Mouse (Mus musculus): ENCODE data around the gene Fam198b.

Gene Fam198b

DNA sequence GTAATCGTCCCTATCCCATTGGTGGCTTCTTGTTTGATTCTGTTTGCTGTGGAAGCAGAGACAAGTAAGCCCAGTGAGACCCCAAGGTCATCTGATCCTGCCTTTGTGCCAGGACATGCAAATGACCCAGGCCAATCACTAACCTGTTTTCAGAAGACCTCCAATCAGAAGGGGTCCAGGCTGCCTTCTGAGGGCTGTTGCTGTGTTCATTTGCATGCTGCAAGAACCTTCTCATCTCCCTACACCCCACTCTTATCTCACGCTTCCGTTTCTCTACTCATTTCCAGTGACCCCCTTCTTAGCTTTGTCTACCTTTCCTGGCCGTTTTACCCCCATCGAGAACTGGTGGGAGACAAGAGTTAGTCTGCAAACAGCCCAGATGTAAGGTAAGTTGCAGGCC lies at the start of gene Fam198b:
Gene Fam198b, plus strand, starts transcription at position 229 of the 400 bp plus-strand sequence.
- in situ Hi-C loops (cut with MboI, MseI) = loop anchor here in 1 of 2 experiments (25.0 kb wide), 1 partner anchor 928 kb away; the partner anchor contains the start of gene Gria2

DNA sequence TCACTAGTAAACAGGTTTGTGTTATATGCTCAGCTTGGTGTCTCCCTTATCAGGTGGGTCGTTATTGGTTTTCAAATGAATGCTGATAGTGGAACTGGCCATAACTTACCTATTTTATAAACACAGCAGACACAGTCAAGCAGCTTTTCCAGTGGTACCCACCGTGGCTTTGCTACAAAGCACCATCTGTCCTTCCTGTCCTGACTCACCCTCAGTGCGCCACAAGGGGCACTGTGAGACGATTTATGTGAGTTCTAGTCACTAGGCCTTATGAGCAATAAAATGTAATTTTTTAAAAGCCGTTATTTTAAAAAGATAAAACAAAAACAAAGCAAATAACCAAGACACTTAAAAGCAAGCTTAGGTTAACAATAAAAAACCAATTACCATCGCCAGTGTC lies 45.6 kb upstream of the Fam198b start:
- in situ Hi-C loops (cut with MboI, MseI) = no loop called here

DNA sequence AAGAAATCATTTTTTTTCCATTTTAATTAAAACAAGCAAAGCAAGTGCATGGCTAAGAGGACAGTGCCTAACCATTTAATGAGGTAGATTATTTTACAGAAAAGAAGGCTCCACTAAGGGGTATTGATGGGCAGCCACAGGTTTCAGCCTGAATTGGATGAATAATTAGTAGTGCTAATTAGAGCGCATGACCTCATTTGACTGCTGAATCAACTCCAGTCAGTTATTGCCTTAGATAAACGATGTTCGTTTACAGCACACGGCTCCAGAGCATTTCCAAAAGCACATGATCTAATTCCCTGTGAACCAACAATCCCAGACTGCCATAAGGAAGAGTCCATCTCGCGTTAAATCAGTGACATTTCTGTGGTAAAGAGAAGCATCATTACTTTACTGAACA lies 42.9 kb upstream of the Fam198b start:
- in situ Hi-C loops (cut with MboI, MseI) = no loop called here

DNA sequence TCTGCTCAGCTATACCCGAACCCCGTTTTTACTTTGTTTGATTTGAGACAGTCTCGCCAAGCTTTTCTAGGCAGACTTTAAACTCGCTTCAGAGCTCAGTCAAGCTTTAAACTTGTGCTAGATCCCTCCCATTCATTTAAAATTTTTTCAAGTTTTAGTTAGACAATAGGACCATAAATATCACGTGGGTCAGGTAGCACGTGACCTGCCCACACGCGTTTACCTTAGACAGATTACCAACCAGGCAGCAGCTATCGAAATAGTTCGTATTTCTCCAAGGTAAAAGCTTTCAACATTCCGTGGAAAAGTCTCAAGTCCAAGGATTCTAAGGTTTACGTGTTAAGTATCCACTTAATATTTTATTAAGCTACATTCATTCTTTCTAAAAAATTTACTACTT lies 42.2 kb upstream of the Fam198b start:
- in situ Hi-C loops (cut with MboI, MseI) = no loop called here

DNA sequence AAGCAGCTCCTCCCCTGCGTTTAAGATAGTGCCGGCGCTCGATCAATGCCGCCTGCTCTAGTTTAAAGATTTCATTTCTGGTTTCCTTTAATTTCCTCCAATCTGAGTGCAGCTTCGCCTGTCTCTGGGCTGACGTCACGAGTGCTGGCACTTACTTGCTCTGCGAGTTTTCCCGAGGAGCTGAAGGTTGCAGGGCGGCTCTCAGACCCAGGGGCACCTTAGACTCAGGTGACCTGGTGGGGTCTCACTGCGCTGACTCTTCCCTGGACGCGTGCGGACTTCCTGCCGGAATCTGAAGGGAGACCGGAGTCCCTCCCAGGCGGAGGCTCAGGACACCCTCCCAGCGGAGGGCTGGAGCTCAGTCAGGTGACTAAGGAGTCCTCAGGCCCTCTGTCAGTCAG lies 41.7 kb upstream of the Fam198b start:
- in situ Hi-C loops (cut with MboI, MseI) = no loop called here

DNA sequence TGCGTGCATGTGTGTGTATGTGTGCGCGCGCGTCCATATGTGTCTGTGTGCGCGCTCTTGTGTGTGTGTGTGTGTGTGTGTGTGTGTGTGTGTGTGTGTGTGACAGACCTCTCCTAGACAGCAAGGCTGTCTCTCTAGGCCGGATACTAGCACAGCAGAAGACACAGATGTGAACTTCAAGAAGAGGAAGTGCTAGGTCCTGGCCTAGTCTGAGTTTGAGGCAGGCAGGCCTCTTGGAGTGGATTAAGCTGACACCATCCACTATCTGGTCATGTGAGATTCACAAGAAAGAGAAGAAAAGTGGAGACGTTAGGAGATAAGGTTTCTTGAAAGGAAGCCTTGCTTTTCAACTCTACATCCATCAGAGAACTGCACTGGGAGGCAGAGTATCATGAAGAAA lies 40.3 kb upstream of the Fam198b start:
- in situ Hi-C loops (cut with MboI, MseI) = no loop called here

DNA sequence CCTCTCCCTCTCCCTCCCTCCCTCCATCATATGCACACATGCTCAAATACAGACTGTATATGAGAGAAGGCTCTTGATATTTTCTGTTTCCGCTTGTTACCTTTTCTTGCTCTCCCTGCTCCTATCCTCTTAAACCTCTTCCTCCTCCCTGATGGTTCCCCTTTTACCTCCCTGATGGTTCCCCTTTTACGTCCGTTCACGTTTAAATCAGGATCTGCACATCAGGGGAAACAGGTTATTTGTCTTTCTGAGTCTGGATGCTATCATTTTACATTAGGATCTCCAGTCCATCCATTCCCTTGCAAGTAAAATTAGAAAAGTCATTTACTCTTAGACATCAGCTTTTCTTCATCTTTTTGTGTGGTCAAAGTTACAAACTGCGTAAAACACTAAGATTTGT lies 37.7 kb upstream of the Fam198b start:
- in situ Hi-C loops (cut with MboI, MseI) = no loop called here

DNA sequence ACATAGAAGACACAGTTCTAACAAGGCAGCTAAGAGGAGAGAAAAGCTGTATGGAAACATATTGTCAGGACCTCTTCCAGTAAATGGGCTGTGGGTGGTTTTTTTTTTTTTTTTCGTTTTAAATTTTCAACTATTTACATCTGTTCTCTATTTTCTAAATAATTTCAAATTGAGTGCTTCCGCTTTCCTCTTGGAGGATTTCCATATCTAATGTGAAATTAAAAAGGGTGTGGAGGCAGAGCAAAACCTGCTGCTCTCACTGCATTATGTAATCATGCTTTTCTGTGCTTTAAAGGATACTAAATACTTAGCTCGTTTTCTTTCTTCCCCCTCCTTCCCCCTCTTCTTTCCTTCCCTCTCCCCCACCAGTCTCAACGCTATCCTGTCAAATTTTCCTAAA lies 35.5 kb upstream of the Fam198b start:
- in situ Hi-C loops (cut with MboI, MseI) = no loop called here

DNA sequence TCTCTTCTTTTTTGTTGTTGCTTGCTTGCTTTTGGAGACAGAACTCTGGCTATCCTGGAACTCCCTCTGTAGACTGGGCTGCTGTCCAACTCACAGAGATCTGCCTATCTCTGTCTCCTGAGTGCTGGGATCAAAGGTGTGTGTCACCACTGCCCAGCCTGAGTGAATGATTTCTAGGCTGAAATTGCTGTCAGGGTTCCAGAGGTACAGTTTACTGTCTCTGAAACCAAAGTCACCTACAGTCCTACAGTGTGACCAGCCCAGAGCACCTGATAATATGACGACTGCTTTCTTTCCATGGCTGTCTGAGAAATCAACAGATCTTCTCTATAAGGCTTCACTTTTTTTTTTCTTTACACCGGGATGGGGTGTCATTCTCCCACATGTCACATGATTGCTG lies 34.7 kb upstream of the Fam198b start:
- in situ Hi-C loops (cut with MboI, MseI) = loop anchor here (10.0 to 25.0 kb wide), 2 partner anchors 213 to 955 kb away; partner anchors contain the start of gene Gria2 (in 1 of the 2)

DNA sequence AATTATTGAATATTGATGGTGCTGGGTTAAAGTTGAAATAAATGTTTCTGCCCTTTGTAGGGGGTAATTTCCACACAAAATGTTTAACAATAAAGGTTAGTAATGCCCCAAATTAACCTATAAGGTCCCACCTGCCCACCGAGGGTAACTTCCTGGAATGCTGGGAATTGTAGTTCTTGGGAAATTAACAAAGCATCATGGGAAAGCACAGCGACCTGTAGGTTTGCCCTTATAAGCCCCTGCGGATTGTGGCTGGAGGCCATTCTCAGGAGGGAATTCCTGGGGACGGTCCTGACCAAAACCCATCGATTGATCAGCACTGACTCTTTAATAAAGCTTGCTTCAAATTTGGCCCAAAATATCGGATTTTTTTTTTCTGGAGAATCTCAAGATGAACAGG lies 33.7 kb upstream of the Fam198b start:
- in situ Hi-C loops (cut with MboI, MseI) = loop anchor here (10.0 to 25.0 kb wide), 2 partner anchors 212 to 954 kb away; partner anchors contain the start of gene Gria2 (in 1 of the 2)

DNA sequence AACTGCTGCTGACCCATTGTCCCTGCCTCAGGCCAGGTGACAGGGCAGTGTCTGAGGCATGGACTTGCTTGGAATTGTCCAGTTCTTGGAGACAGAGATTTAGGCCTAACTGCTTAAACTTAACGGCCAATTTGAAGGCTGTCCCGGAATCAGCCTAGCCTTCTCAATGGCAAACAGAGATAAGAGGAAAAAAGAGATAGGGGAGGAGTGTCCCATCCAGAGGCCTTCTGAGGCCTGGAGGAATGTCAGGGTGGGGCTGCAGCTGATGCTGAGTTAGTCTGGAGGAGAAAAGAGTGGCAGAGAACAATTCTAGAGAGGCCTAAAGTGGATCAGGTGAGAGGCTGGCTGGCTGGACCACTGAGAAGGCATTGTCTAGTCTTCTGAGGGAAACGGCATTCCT lies 32.2 kb upstream of the Fam198b start:
- in situ Hi-C loops (cut with MboI, MseI) = loop anchor here (10.0 to 25.0 kb wide), 2 partner anchors 210 to 953 kb away; partner anchors contain the start of gene Gria2 (in 1 of the 2)

DNA sequence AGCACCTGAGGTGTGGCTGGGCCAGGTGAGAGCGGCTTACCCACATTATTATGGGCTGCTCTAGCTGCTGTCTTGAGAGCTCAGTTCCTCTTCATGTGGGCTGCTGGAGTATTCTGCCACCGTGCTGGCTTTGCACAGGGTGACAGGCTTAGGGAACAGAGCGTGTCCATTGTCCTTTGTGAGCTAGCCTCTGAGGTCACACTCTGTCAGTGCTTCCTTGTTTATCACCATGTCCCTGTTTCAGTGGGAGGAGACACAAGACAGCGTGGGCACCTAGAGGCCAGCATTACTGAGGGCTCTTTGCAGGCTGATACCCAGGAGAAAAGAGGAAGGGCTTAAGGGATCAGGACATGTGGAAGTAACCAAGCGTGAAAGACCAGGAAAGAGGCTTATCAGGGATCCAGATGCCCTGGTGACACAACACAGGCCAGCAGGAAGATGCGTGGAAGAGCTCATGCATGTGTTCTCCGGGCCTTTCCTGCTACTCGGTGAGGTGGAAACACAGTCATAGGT lies 31.6 kb upstream of the Fam198b start, which contains the start of gene Tmem144:
Gene Tmem144, minus strand, starts transcription at position 120 of the 513 bp plus-strand sequence.
- in situ Hi-C loops (cut with MboI, MseI) = loop anchor here (10.0 to 25.0 kb wide), 2 partner anchors 210 to 952 kb away; partner anchors contain the start of gene Gria2 (in 1 of the 2)

DNA sequence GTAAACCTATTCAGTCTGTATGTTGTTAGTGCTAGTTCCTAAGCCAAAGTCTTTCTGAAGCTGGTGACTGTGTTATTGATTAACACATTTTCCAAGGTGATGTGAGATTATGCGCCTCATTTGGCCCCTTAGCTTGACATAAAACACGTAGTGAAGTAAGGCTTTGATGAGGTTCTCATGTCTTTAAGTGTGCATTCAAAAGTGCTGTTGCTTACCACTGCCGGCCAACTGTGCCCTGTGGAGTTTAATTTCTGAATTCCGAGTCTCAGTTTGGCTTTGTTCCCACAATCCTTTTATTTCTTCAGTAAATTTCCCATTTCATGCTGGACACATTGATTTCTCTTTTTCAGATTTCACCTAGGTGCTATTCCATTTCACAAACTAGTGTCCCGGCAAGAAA lies 26.6 kb upstream of the Fam198b start:
- in situ Hi-C loops (cut with MboI, MseI) = loop anchor here (10.0 to 25.0 kb wide), 2 partner anchors 205 to 947 kb away; partner anchors contain the start of gene Gria2 (in 1 of the 2)

DNA sequence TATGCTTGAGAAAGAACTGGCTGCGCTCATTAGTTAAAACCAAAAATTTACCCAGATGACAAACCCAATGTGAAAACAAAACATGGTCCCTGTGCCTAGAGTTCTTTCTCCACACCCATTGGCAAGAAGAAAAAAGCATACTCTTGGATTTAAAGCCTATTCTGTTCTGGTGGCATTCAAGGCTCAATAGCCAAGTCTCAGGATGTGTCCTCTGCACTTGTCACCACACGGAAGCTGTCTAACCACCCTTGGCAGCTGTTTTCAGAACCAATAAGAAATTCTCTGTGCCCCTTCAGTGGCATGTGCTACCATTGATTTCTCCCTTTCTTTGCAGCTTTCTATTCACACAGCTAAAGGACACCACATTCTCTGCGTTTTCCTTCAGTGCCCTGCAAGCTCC lies 26.1 kb upstream of the Fam198b start:
- in situ Hi-C loops (cut with MboI, MseI) = loop anchor here (10.0 to 25.0 kb wide), 2 partner anchors 204 to 947 kb away; partner anchors contain the start of gene Gria2 (in 1 of the 2)

DNA sequence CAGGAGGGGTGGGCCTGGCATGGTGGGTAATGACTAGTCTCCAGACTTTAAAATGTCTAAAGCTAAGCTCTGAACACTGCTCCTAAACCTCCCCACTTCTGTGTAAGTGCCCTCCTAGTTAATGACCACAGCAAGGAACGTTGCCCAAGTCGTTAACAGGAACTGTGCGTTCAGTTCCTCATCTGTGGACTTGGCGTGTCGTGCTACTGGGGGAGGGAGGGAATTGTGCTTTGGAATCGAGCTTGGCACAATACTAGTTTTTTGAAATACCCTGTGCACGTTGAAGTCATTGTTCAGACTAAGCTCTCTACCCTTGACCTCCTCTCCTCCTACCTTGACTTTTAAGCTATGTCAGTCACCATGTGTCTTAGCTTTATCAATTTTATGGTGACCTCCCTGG lies 19.5 kb upstream of the Fam198b start:
- in situ Hi-C loops (cut with MboI, MseI) = loop anchor here in 1 of 2 experiments (25.0 kb wide), 1 partner anchor 197 kb away; no protein-coding TSS in a partner anchor

DNA sequence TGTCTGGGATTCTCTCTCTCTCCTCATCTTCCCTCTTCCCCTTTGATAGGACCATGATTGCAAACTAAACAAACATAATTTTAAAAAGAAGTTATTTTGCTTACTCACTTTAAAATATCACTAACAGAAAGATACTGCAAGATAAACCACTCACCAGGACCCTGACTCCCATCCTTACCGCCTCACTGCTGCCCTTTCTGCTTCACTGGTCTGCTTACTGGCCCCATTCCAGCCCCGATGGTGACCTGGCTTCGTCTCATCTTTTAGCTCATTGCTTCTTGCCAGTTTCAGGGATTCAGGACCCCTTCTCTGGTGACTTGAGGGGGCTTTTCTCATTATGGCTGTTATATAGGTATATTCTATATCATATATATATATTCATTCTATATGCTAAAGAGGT lies 18.2 kb upstream of the Fam198b start:
- in situ Hi-C loops (cut with MboI, MseI) = loop anchor here in 1 of 2 experiments (25.0 kb wide), 1 partner anchor 196 kb away; no protein-coding TSS in a partner anchor

DNA sequence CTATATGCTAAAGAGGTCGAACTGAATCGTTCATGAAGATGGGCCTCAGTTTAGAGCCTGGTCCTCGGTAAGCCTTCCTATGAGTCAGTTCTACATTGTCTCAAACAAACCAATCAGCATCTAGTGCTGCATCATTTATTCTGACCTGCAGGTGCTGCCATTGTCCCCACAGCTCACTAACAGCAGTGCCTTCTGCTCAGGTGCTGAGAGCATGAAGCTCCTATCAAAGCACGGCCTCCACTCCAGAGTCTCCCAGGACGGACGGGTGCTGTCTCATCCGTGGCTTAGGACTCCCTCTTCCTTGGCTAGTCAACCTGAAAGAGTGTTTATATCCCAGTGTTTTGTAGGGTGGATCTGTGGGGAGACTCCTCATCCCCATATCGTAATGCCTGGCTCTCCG lies 17.8 kb upstream of the Fam198b start:
- in situ Hi-C loops (cut with MboI, MseI) = loop anchor here in 1 of 2 experiments (25.0 kb wide), 1 partner anchor 196 kb away; no protein-coding TSS in a partner anchor

DNA sequence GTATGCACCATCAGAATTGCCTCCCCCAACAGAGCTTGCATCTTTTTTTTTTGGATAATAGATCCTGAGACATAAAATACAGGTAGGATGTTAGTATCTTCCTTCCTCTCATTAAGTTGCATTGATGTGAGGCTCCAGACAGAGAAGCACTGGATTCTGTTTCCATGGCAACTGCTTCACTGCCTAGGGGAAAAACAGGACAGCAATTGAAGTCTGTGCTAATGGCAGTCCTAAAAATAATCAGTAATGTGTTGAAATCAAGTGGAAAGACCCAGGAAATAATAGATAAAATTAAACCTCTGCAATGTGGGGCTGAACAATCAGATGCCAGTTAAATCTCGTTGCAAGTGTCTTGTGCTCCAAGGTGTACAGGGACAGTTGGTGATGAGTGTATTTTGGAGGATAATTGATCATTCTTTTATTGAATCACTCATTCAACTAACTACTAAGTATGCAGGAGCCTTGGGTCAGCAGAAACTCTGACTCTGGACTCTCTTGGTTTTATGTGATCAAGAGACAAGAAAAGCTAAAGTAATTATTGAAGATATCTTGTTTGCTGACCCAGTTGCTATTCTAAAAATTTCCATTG lies 17.1 kb upstream of the Fam198b start:
- in situ Hi-C loops (cut with MboI, MseI) = loop anchor here in 1 of 2 experiments (25.0 kb wide), 1 partner anchor 195 kb away; no protein-coding TSS in a partner anchor

DNA sequence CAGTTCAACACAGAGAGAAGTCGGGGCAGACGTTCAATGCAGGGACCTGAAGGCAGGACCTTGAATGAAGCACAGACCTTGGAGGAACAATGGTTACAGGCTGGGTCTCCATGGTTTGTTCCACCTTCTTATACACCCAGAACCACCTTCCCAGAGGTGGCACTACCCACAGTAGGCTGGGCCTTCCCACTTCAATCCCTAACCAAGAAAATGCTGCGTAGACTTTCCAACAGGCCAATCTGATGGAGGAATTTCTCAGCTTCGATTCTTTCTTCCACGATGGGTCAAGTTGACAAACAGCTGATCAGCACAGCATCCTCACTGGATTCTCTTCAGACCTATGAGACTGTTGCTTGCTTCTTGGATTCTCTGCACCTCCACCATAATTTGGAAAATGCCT lies 8.9 kb upstream of the Fam198b start:
- in situ Hi-C loops (cut with MboI, MseI) = loop anchor here in 1 of 2 experiments (25.0 kb wide), 1 partner anchor 937 kb away; the partner anchor contains the start of gene Gria2

DNA sequence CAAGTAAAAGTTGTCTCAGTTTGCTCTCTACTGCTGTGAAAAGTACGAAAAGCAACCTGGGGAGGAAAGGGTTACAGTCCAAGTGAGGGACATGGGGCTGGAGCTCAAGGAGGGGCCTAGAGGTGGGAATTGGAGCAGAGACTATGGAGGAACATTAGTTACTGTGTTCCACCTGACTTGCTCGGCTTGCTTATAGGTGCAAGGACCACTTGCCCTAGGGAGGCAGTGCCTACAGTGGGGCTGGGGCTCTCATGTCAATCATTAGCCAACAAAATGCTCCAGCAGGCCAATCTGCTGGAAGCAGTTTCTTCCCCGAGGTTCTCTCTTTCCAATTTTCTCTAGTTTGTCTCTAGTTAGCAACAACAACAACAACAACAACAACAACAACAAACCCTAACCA lies 6.0 kb upstream of the Fam198b start:
- in situ Hi-C loops (cut with MboI, MseI) = loop anchor here in 1 of 2 experiments (25.0 kb wide), 1 partner anchor 934 kb away; the partner anchor contains the start of gene Gria2

DNA sequence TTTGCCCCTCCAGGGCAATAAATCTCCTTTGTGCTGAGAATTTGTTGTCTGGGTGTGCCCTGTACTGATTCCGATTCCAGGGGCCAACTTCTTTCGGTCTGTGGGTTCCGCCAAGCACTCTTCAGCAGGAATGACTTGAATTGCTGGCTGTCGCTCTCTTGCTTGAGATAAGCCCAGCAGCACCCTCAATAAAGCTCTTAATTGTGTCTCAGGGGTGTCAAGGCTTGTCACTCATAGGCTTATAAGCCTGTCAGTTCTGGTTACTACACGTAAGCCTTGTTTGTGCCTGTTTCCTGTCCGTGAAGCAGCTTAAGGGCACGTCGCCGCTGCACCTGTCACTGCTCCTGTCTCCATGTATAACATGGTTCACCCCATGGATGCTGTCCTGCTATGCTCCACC lies 5.1 kb upstream of the Fam198b start:
- in situ Hi-C loops (cut with MboI, MseI) = loop anchor here in 1 of 2 experiments (25.0 kb wide), 1 partner anchor 933 kb away; the partner anchor contains the start of gene Gria2

DNA sequence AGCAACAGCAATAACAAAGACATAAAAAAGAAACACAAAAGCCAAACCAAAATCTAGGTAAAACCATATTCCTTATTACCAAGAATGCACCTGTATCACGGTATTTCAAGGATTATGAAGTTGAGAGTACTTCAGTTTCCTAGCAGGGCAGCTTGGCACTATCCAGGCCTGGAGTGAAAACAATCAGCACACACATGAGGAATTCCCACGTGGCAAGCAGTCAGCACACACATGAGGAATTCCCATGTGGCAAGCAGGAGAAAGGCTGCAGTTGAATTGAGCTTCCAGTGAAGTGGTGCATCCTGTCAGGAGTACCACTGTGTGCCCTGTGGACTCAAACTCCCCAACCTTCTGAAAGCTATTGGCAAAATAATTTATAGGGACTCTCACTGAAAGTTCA lies 2.7 kb upstream of the Fam198b start:
- in situ Hi-C loops (cut with MboI, MseI) = loop anchor here in 1 of 2 experiments (25.0 kb wide), 1 partner anchor 931 kb away; the partner anchor contains the start of gene Gria2
